Mouse (Mus musculus) c-Kit-positive CD71-negative TER-119-negative erythroid progenitor cells, embryonic 14.5 days (primary cell): ENCODE measurements around the gene Hdac6.
"Not testable (repeated sequence)": the region's sequence is repeated elsewhere in the genome, so short reads cannot be mapped to it uniquely, and the experiment has no call there.

Experiments
- DNase-seq: peaks from one replicate; pipeline ENCODE4 v3.0.0-alpha.2; 2013; ENCODE audit warnings: low read depth

Gene Hdac6

GRCm38 (mm10) chrX:7919601-7920383 lies 27.9 kb downstream of the Hdac6 start, which contains the start of gene Pcsk1n:
Gene Pcsk1n (plus strand): TSS chrX:7919822.
- no peak for DNase-seq

- DNase-seq = not testable (repeated sequence)
These were observed 29.7 kb downstream of the Hdac6 start for GRCm38 (mm10) chrX:7917960-7918359.

GRCm38 (mm10) chrX:7915669-7916068 lies 32.0 kb downstream of the Hdac6 start:
- DNase-seq = not testable (repeated sequence)

GRCm38 (mm10) chrX:7910473-7910872 lies 37.2 kb downstream of the Hdac6 start:
- DNase-seq = no peak

- not testable (repeated sequence) for DNase-seq
These were observed 38.4 kb downstream of the Hdac6 start, which contains the start of gene Gm10490 for GRCm38 (mm10) chrX:7909242-7909641. Gene Gm10490 (plus strand): TSS chrX:7909542.

- DNase-seq = no peak
These were observed 40.0 kb downstream of the Hdac6 start, which contains the start of gene Gm10491 for GRCm38 (mm10) chrX:7907735-7908134. Gene Gm10491 (minus strand): TSS chrX:7907835.

GRCm38 (mm10) chrX:7904441-7904840 lies 43.2 kb downstream of the Hdac6 start:
- no peak for DNase-seq

GRCm38 (mm10) chrX:7898880-7899874 lies 48.5 kb downstream of the Hdac6 start, which contains the start of the genes Pqbp1 and Timm17b:
Gene Pqbp1 (minus strand): TSS chrX:7899269.
Gene Timm17b (plus strand): TSS chrX:7899357.
- peak; percentile 78 for DNase-seq

GRCm38 (mm10) chrX:7898211-7898610 lies 49.5 kb downstream of the Hdac6 start:
- no peak for DNase-seq

- peak; percentile 60 for DNase-seq
These were observed 63.7 kb downstream of the Hdac6 start, which contains the start of gene Slc35a2 for GRCm38 (mm10) chrX:7883841-7884567. Gene Slc35a2 (plus strand): TSS chrX:7884028.
